Mouse (Mus musculus): ENCODE measurements around the gene Naaa.

Naaa gene

GRCm38 (mm10) chr5:92215308-92215707, 62.7 kb downstream of the Naaa start, which contains the start of gene U90926:
Gene U90926, minus strand, starts transcription at chr5:92215408.
- DNase-seq (ENCODE audit: low spot score) = no peak

GRCm38 (mm10) chr5:92212231-92212630, 65.7 kb downstream of the Naaa start:
- no peak for DNase-seq (ENCODE audit: low spot score)

- no peak for DNase-seq (ENCODE audit: low spot score)
Observed at GRCm38 (mm10) chr5:92210205-92210604, 67.8 kb downstream of the Naaa start.

Measured in testis, postnatal 14 days (tissue).